Mouse (Mus musculus): ENCODE data around the gene Eps8l2. TPM values are rescaled to one million over a fixed set of nuclear protein-coding genes. Genes with fewer than 3 reads are reported as not detected.
"Not testable (repeated sequence)": the region's sequence is repeated elsewhere in the genome, so short reads cannot be mapped to it uniquely, and the experiment has no call there.

The Eps8l2 gene
- polyA plus RNA-seq, 1 experiment from 2014 or later: 42.7 TPM

DNA sequence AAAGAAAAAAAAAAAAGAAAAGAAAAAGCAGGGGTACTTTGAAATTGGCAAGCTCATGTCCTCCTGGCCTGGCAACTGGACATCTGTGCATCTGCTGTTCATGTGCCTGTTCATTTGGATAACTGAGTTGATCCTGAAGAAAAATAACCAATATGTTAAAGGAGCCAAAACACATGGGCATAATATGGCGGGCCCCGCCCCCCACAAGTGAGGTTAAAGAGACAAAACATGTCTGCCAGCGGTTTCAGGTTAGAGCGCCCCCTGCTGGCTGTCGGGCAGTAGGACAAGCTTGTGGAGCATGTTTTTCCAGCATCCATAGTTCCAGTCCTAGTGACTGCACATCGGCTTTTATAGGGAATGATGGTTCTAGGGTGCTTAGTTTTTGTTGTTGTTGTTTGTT, 56.1 kb downstream of the Eps8l2 start:
- no peak overlapping the region for H3K27ac ChIP-seq
- H3K9ac ChIP-seq: no peak overlapping the region
- no peak overlapping the region for H3K4me3 ChIP-seq
- WGBS: 22% methylated on average over 6 of the region's 6 CpGs
- H3K4me2 ChIP-seq: no peak overlapping the region
- peaks cover 32% of the 10 kb centered on the region for H3K36me3 ChIP-seq
- peaks cover 16% of the 10 kb centered on the region for H3K4me1 ChIP-seq
- ATAC-seq (ENCODE audit: insufficient number of reproducible peaks, low FRiP score, low TSS enrichment, low read depth): no peak
- no peaks in the 10 kb centered on the region for H3K9me3 ChIP-seq
- no peaks in the 10 kb centered on the region for H3K27me3 ChIP-seq

- H3K4me2 ChIP-seq: no peak overlapping the region
- no peak overlapping the region for H3K9ac ChIP-seq
- no peaks in the 10 kb centered on the region for H3K27me3 ChIP-seq
- H3K4me1 ChIP-seq: peaks cover 16% of the 10 kb centered on the region
- no peak overlapping the region for H3K27ac ChIP-seq
- peaks cover 38% of the 10 kb centered on the region for H3K36me3 ChIP-seq
- H3K9me3 ChIP-seq: no peaks in the 10 kb centered on the region
- 85% methylated on average over 1 of the region's 1 CpGs for WGBS
- ATAC-seq (ENCODE audit: insufficient number of reproducible peaks, low FRiP score, low TSS enrichment, low read depth): no peak
- H3K4me3 ChIP-seq: no peak overlapping the region
Measured at GRCm38 (mm10) chr7:141395348-141395747, 56.7 kb downstream of the Eps8l2 start.

GRCm38 (mm10) chr7:141403305-141403704, 64.6 kb downstream of the Eps8l2 start:
- no peaks in the 10 kb centered on the region for H3K4me1 ChIP-seq
- peaks cover 51% of the 10 kb centered on the region for H3K36me3 ChIP-seq
- H3K27ac ChIP-seq: no peak overlapping the region
- no peak overlapping the region for H3K4me2 ChIP-seq
- no peak overlapping the region for H3K9ac ChIP-seq
- H3K9me3 ChIP-seq: no peaks in the 10 kb centered on the region
- no peak for ATAC-seq (ENCODE audit: insufficient number of reproducible peaks, low FRiP score, low TSS enrichment, low read depth)
- H3K27me3 ChIP-seq: no peaks in the 10 kb centered on the region
- WGBS: 47% methylated on average over 5 of the region's 5 CpGs
- no peak overlapping the region for H3K4me3 ChIP-seq

GRCm38 (mm10) chr7:141405466-141405865, 66.8 kb downstream of the Eps8l2 start:
- H3K27ac ChIP-seq: no peak overlapping the region
- no peak overlapping the region for H3K4me2 ChIP-seq
- H3K27me3 ChIP-seq: no peaks in the 10 kb centered on the region
- no peak for ATAC-seq (ENCODE audit: insufficient number of reproducible peaks, low FRiP score, low TSS enrichment, low read depth)
- H3K4me1 ChIP-seq: peaks cover 5% of the 10 kb centered on the region; the same call in 1 of the 2 replicates
- no peak overlapping the region for H3K9ac ChIP-seq
- 80% methylated on average over 4 of the region's 4 CpGs for WGBS
- H3K4me3 ChIP-seq: no peak overlapping the region
- peaks cover 56% of the 10 kb centered on the region for H3K36me3 ChIP-seq
- H3K9me3 ChIP-seq: no peaks in the 10 kb centered on the region

GRCm38 (mm10) chr7:141407670-141408069, 69.0 kb downstream of the Eps8l2 start:
- H3K36me3 ChIP-seq: peaks cover 46% of the 10 kb centered on the region
- H3K9ac ChIP-seq; H3K9me3 ChIP-seq; H3K4me3 ChIP-seq; H3K27me3 ChIP-seq; H3K4me1 ChIP-seq; H3K27ac ChIP-seq; H3K4me2 ChIP-seq; ATAC-seq (ENCODE audit: insufficient number of reproducible peaks, low FRiP score, low TSS enrichment, low read depth): not testable (repeated sequence)
- 95% methylated on average over 7 of the region's 7 CpGs for WGBS

DNA sequence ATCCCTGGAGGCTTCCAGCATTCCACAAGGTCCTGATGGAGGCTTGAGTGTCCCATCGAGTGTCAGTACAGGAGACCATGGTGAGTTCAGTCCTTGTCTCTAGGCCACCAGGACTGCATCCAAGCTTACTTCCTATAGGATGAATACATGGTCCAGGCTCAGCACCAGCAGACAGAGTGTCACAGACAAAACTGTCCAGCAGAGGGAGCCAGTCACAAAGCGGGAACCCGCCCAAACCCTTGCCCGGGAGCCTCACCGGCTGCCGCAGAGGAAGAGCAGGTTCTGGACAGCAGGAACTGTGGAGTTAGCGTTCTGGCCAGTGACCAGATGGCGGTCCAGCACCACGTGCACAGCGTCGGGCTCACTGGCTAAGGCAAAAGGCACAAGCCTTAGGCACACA, 70.2 kb downstream of the Eps8l2 start:
- 0 out of 2 replicates have a peak overlapping the region, but pooled peaks have one; percentile 10 for H3K9ac ChIP-seq

DNA sequence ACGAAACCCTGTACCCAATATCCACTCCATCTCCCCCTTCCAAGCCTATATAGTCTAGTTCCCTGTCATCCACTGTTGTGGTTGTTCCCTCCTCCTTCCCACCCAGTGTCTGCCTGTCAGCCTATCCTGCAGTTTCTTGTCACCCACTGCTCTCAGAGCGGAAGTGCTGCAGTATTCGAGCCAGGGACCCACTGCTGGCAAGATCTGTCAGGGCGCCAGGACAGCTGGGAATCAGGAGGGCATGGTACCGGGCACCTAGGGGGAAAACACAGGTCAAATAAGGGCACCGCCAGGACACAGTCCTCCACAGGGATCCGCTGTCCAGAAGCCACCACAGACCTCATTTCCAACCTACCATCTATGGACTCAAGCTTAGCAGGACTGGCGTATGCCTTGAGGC, 72.0 kb downstream of the Eps8l2 start:
- no peaks in the 10 kb centered on the region for H3K9me3 ChIP-seq
- WGBS: 89% methylated on average over 8 of the region's 8 CpGs
- no peak overlapping the region for H3K27ac ChIP-seq
- peaks cover 17% of the 10 kb centered on the region for H3K4me1 ChIP-seq
- H3K4me2 ChIP-seq: no peak overlapping the region
- no peaks in the 10 kb centered on the region for H3K27me3 ChIP-seq
- H3K4me3 ChIP-seq: no peak overlapping the region
- H3K9ac ChIP-seq: no peak overlapping the region
- no peak for ATAC-seq (ENCODE audit: insufficient number of reproducible peaks, low FRiP score, low TSS enrichment, low read depth)
- peaks cover 39% of the 10 kb centered on the region for H3K36me3 ChIP-seq

More for the DNA sequence above, 70.2 kb downstream of the Eps8l2 start:
- H3K36me3 ChIP-seq: peaks cover 39% of the 10 kb centered on the region
- H3K9me3 ChIP-seq: no peaks in the 10 kb centered on the region
- WGBS: 14% methylated on average over 11 of the region's 11 CpGs
- peaks cover 12% of the 10 kb centered on the region for H3K4me1 ChIP-seq
- no peak overlapping the region for H3K4me2 ChIP-seq
- H3K27me3 ChIP-seq: no peaks in the 10 kb centered on the region
- H3K27ac ChIP-seq: no peak overlapping the region
- no peak for ATAC-seq (ENCODE audit: insufficient number of reproducible peaks, low FRiP score, low TSS enrichment, low read depth)
- H3K4me3 ChIP-seq: no peak overlapping the region

DNA sequence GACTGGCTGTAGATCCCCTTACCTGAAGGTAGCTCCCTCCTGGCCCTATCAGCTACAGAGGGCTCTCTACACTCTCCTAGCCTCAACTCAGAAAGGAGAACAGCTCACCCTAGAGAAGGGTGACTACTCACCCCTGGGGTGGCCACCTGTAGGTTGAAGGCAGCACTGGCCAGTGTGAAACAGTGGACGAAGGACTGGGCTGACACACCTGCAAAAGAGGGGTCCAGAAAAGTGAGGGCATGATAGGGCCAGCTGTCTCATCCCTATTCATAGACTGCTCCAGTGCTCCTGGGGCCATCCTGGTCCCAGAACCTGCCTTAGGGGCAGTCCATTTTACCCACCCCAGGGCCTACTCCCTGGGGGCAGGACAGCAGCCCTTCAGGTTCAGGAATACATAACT, 73.0 kb downstream of the Eps8l2 start:
- Histone ChIP-seq H3K4me2 (no peak overlapping the region), H3K4me1 (peaks cover 17% of the 10 kb centered on the region), H3K36me3 (peaks cover 39% of the 10 kb centered on the region), H3K27me3 (no peaks in the 10 kb centered on the region), H3K4me3 (no peak overlapping the region), H3K9me3 (no peaks in the 10 kb centered on the region), H3K27ac (no peak overlapping the region), H3K9ac (no peak overlapping the region)
- 100% methylated on average over 1 of the region's 1 CpGs for WGBS
- ATAC-seq (ENCODE audit: insufficient number of reproducible peaks, low FRiP score, low TSS enrichment, low read depth): no peak

Other genes with a start within 250 kb of the Eps8l2 start
- gene Sigirr, start 238.3 kb upstream of the Eps8l2 start, polyA plus RNA-seq (2015; fragmentation: Nextera tagmentation; extraction: Ambion mirVana): 3.3 and 3.8 TPM in 2 replicates
- 23.4 and 24.1 TPM in 2 replicates for gene Ano9, start 221.1 kb upstream of the Eps8l2 start, polyA plus RNA-seq (2015; fragmentation: Nextera tagmentation; extraction: Ambion mirVana)
- 69.4 and 70.0 TPM in 2 replicates for gene Ptdss2, start 216.5 kb upstream of the Eps8l2 start, polyA plus RNA-seq (2015; fragmentation: Nextera tagmentation; extraction: Ambion mirVana)
- gene Rnh1, start 166.0 kb upstream of the Eps8l2 start, polyA plus RNA-seq (2015; fragmentation: Nextera tagmentation; extraction: Ambion mirVana): 279 and 294 TPM in 2 replicates
- 164 and 165 TPM in 2 replicates for gene Hras, start 144.9 kb upstream of the Eps8l2 start, polyA plus RNA-seq (2015; fragmentation: Nextera tagmentation; extraction: Ambion mirVana)
- gene Lrrc56, start 144.7 kb upstream of the Eps8l2 start, polyA plus RNA-seq (2015; fragmentation: Nextera tagmentation; extraction: Ambion mirVana): 8.0 and 9.0 TPM in 2 replicates
- 1.7 and 2.2 TPM in 2 replicates for gene Lmntd2, start 124.8 kb upstream of the Eps8l2 start, polyA plus RNA-seq (2015; fragmentation: Nextera tagmentation; extraction: Ambion mirVana)
- 56.1 and 58.6 TPM in 2 replicates for gene Rassf7, start 123.0 kb upstream of the Eps8l2 start, polyA plus RNA-seq (2015; fragmentation: Nextera tagmentation; extraction: Ambion mirVana)
- gene Phrf1, start 110.1 kb upstream of the Eps8l2 start, polyA plus RNA-seq (2015; fragmentation: Nextera tagmentation; extraction: Ambion mirVana): 64.3 and 68.9 TPM in 2 replicates
- gene Irf7, start 72.4 kb upstream of the Eps8l2 start, polyA plus RNA-seq (2015; fragmentation: Nextera tagmentation; extraction: Ambion mirVana): 3.1 and 3.4 TPM in 2 replicates
- 0.19 and 0.29 TPM in 2 replicates for gene Cdhr5, start 62.1 kb upstream of the Eps8l2 start, polyA plus RNA-seq (2015; fragmentation: Nextera tagmentation; extraction: Ambion mirVana)
- 11.3 and 16.5 TPM in 2 replicates for gene Sct, start 59.7 kb upstream of the Eps8l2 start, polyA plus RNA-seq (2015; fragmentation: Nextera tagmentation; extraction: Ambion mirVana)
- 1.5 TPM in 2 replicates for gene Drd4, start 46.9 kb upstream of the Eps8l2 start, polyA plus RNA-seq (2015; fragmentation: Nextera tagmentation; extraction: Ambion mirVana)
- gene Deaf1, start 11.2 kb upstream of the Eps8l2 start, polyA plus RNA-seq (2015; fragmentation: Nextera tagmentation; extraction: Ambion mirVana): 68.6 and 70.8 TPM in 2 replicates
- gene Tmem80, start 11.1 kb upstream of the Eps8l2 start, polyA plus RNA-seq (2015; fragmentation: Nextera tagmentation; extraction: Ambion mirVana): 35.9 and 38.5 TPM in 2 replicates
- gene Taldo1, start 53.3 kb downstream of the Eps8l2 start, polyA plus RNA-seq (2015; fragmentation: Nextera tagmentation; extraction: Ambion mirVana): 272 and 290 TPM in 2 replicates
- 62.8 and 62.9 TPM in 2 replicates for gene Gatd1, start 75.3 kb downstream of the Eps8l2 start, polyA plus RNA-seq (2015; fragmentation: Nextera tagmentation; extraction: Ambion mirVana)
- gene Cend1, start 90.6 kb downstream of the Eps8l2 start, polyA plus RNA-seq (2015; fragmentation: Nextera tagmentation; extraction: Ambion mirVana): 1.1 and 1.9 TPM in 2 replicates
- gene Slc25a22, start 99.0 kb downstream of the Eps8l2 start, polyA plus RNA-seq (2015; fragmentation: Nextera tagmentation; extraction: Ambion mirVana): 28.8 and 29.5 TPM in 2 replicates
- 8.8 and 9.8 TPM in 2 replicates for gene Pidd1, start 105.1 kb downstream of the Eps8l2 start, polyA plus RNA-seq (2015; fragmentation: Nextera tagmentation; extraction: Ambion mirVana)
- gene Rplp2, start 108.5 kb downstream of the Eps8l2 start, polyA plus RNA-seq (2015; fragmentation: Nextera tagmentation; extraction: Ambion mirVana): 1,100 and 1,341 TPM in 2 replicates
- gene Pnpla2, start 116.3 kb downstream of the Eps8l2 start, polyA plus RNA-seq (2015; fragmentation: Nextera tagmentation; extraction: Ambion mirVana): 16.9 and 23.6 TPM in 2 replicates
- 16.4 and 21.6 TPM in 2 replicates for gene Cracr2b, start 122.2 kb downstream of the Eps8l2 start, polyA plus RNA-seq (2015; fragmentation: Nextera tagmentation; extraction: Ambion mirVana)
- 14.2 and 20.6 TPM in 2 replicates for gene Cd151, start 128.5 kb downstream of the Eps8l2 start, polyA plus RNA-seq (2015; fragmentation: Nextera tagmentation; extraction: Ambion mirVana)
- gene Polr2l, start 136.3 kb downstream of the Eps8l2 start, polyA plus RNA-seq (2015; fragmentation: Nextera tagmentation; extraction: Ambion mirVana): 54.7 and 57.5 TPM in 2 replicates
- 71.4 and 79.1 TPM in 2 replicates for gene Tspan4, start 136.4 kb downstream of the Eps8l2 start, polyA plus RNA-seq (2015; fragmentation: Nextera tagmentation; extraction: Ambion mirVana)
- 44.0 and 49.7 TPM in 2 replicates for gene Chid1, start 201.0 kb downstream of the Eps8l2 start, polyA plus RNA-seq (2015; fragmentation: Nextera tagmentation; extraction: Ambion mirVana)
- 84.6 and 86.3 TPM in 2 replicates for gene Ap2a2, start 223.3 kb downstream of the Eps8l2 start, polyA plus RNA-seq (2015; fragmentation: Nextera tagmentation; extraction: Ambion mirVana)

All from limb, embryonic 15.5 days (tissue).